Mouse (Mus musculus): ENCODE measurements around the gene Bmpr1b. TPM values are rescaled to one million over a fixed set of nuclear protein-coding genes. Genes with fewer than 3 reads are reported as not detected.
A peak's percentile ranks its signal among the peaks of the same experiment; 100 is the strongest.

The Bmpr1b gene
- polyA plus RNA-seq, 1 experiment = 1.3 TPM

- 77% methylated on average over 4 of the region's 4 CpGs for WGBS
Observed at GRCm38 (mm10) chr3:142173996-142174395, 4.8 kb upstream of the Bmpr1b start.

DNA sequence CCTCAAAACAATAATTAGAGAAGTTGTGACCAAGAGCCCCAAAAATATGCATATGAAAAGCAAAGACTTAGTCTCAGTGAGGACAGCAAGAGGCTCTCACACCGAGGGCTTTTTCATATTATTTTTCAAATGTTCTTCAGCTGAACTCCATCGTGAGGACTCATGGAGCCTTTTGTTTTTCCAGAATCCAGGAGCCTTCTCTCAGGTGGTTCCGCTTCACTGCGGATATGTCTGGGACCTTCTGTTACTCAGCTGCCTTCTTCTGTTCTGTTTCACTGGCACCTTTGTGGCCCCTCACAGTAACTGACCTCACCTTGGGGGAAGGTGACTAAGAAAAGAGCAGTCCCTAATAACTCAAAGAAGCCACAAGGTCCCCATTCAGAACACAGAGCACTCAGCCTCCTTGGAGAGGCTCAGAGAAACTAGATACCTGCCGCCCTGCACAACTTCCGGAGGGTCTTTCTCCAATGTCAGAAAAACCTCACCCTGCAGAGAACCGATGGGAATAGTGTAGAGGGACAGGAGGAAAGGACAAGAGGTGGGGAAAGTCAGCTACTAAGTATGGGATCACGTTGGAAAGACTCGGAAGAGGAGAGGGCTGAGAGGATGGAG, 868 bp downstream of the Bmpr1b start:
- H3K4me3 ChIP-seq (replicated peaks; ENCODE audit: extremely low read depth, low read depth, low read length) = peak overlapping the region; percentile 29
- H3K4me1 ChIP-seq (ENCODE audit: control insufficient read depth, insufficient read depth, low read length) = no peaks in the 10 kb centered on the region; the same call in 1 of the 2 replicates
- no peak for DNase-seq
- no peak for TF ChIP-seq CTCF (IDR thresholded peaks at IDR 0.05; ENCODE audit: insufficient read depth, low read length)
- TF ChIP-seq POLR2A (IDR thresholded peaks at IDR 0.05; ENCODE audit: borderline replicate concordance, extremely low read depth, low read depth, low read length) = no peak
- WGBS = 22% methylated on average over 9 of the region's 9 CpGs

More at GRCm38 (mm10) chr3:142173996-142174395, 4.8 kb upstream of the Bmpr1b start:
- DNase-seq = no peak
- TF ChIP-seq POLR2A (IDR thresholded peaks at IDR 0.05; ENCODE audit: borderline replicate concordance, extremely low read depth, low read depth, low read length) = no peak
- no peak for TF ChIP-seq CTCF (IDR thresholded peaks at IDR 0.05; ENCODE audit: insufficient read depth, low read length)
- Histone ChIP-seq H3K4me3 (replicated peaks; ENCODE audit: extremely low read depth, low read depth, low read length) (no peak overlapping the region), H3K4me1 (ENCODE audit: control insufficient read depth, insufficient read depth, low read length) (no peaks in the 10 kb centered on the region)

DNA sequence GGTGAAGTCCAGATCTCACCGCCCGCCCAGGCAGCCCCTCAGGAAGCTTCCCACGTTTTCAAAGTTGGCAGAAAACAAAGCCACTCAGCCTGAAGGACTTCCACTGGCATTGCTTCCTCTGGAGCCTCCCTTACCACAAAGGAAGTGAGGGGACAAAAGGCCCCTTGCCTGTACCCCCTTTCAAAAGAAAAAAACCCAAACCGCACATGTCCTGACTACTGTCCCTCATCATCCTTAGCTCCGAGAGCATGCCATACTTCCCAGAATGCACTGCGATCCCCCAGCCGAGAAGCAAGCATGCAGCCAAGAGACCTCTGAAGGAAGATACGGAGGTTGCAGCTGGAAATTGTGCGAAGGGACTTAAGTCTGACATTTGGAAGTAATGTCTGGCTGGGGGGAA, 4.2 kb downstream of the Bmpr1b start:
- TF ChIP-seq POLR2A (IDR thresholded peaks at IDR 0.05; ENCODE audit: borderline replicate concordance, extremely low read depth, low read depth, low read length) = no peak
- no peak for TF ChIP-seq CTCF (IDR thresholded peaks at IDR 0.05; ENCODE audit: insufficient read depth, low read length)
- no peak for DNase-seq
- whole genome bisulfite sequencing = 42% methylated on average over 9 of the region's 9 CpGs
- no peaks in the 10 kb centered on the region; the same call in 1 of the 2 replicates for H3K4me1 ChIP-seq (ENCODE audit: control insufficient read depth, insufficient read depth, low read length)
- H3K4me3 ChIP-seq (replicated peaks; ENCODE audit: extremely low read depth, low read depth, low read length) = no peak overlapping the region

GRCm38 (mm10) chr3:142163896-142164295, 5.3 kb downstream of the Bmpr1b start:
- 74% methylated on average over 2 of the region's 2 CpGs for WGBS

DNA sequence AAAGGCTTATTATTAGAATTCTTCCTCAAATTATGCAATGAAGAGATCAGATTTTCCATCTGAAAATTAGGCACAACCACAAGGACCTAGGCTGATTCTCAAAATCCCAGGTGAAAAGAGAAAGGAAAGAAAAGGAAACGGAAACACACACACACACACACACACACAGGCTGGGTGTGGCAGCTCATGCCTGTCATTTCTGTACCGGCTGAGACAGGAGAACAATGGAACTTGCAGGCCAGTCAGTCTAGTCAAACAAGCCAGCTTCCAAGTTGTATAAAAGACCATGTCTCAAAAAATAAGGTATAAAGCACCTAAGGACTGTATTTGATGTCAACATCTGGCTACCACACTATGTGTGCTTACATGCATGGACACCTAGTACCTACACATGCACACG, 7.8 kb downstream of the Bmpr1b start:
- 68% methylated on average over 3 of the region's 3 CpGs for WGBS
- no peak for DNase-seq
- H3K4me1 ChIP-seq (ENCODE audit: control insufficient read depth, insufficient read depth, low read length) = no peaks in the 10 kb centered on the region
- TF ChIP-seq POLR2A (IDR thresholded peaks at IDR 0.05; ENCODE audit: borderline replicate concordance, extremely low read depth, low read depth, low read length) (no peak), CTCF (IDR thresholded peaks at IDR 0.05; ENCODE audit: insufficient read depth, low read length) (no peak)
- no peak overlapping the region for H3K4me3 ChIP-seq (replicated peaks; ENCODE audit: extremely low read depth, low read depth, low read length)

More at GRCm38 (mm10) chr3:142163896-142164295, 5.3 kb downstream of the Bmpr1b start:
- TF ChIP-seq CTCF (IDR thresholded peaks at IDR 0.05; ENCODE audit: insufficient read depth, low read length) = no peak
- no peak for TF ChIP-seq POLR2A (IDR thresholded peaks at IDR 0.05; ENCODE audit: borderline replicate concordance, extremely low read depth, low read depth, low read length)
- Histone ChIP-seq H3K4me1 (ENCODE audit: control insufficient read depth, insufficient read depth, low read length) (no peaks in the 10 kb centered on the region; the same call in 1 of the 2 replicates), H3K4me3 (replicated peaks; ENCODE audit: extremely low read depth, low read depth, low read length) (no peak overlapping the region)
- DNase-seq = no peak

GRCm38 (mm10) chr3:142151980-142152379, 17.2 kb downstream of the Bmpr1b start:
- no peak for DNase-seq
- no peak overlapping the region for H3K4me3 ChIP-seq (replicated peaks; ENCODE audit: extremely low read depth, low read depth, low read length)
- H3K4me1 ChIP-seq (ENCODE audit: control insufficient read depth, insufficient read depth, low read length) = no peaks in the 10 kb centered on the region
- TF ChIP-seq POLR2A (IDR thresholded peaks at IDR 0.05; ENCODE audit: borderline replicate concordance, extremely low read depth, low read depth, low read length) = no peak
- no peak for TF ChIP-seq CTCF (IDR thresholded peaks at IDR 0.05; ENCODE audit: insufficient read depth, low read length)
- WGBS = 88% methylated on average over 5 of the region's 5 CpGs

DNA sequence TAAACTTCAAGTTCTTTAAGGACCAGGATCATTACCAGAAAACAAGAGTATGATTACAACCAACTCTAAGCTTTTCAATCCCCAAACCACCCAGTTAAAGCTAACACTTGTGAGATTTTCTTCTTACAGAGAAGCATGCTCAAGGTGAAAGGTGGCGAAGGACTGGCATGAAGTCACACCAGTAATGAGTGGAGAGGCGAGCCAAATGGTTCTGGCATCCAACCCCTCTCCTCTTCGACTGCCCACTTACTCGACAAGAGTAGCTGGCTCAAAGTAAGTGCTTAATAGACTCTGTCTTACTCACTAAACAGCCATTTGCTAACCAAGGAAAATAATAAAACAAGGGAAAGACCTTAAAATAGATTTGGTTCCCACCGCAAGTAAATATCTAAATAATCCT, 30.4 kb downstream of the Bmpr1b start:
- Histone ChIP-seq H3K4me1 (ENCODE audit: control insufficient read depth, insufficient read depth, low read length) (no peaks in the 10 kb centered on the region), H3K4me3 (replicated peaks; ENCODE audit: extremely low read depth, low read depth, low read length) (no peak overlapping the region)
- peak; percentile 18 for DNase-seq
- TF ChIP-seq POLR2A (IDR thresholded peaks at IDR 0.05; ENCODE audit: borderline replicate concordance, extremely low read depth, low read depth, low read length) (no peak), CTCF (IDR thresholded peaks at IDR 0.05; ENCODE audit: insufficient read depth, low read length) (no peak)
- WGBS = 52% methylated on average over 5 of the region's 5 CpGs

DNA sequence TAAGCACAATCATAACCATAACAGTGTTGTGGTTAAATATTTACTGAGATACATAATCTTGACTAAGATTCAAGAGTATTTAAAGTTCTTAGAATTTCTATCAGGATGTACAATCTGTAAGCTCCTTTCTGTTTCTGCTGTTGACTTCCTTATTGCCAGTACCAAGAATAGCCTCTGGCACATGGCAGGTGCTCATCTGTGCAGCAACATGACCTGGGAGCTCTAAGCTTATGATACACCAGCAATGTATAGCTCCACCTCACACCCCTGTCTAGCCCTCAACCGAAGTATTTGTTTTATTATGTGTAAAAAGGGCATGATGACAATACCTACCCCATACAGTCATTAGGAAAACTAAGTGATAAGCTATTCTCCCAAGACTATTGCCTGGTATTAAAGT, 42.8 kb downstream of the Bmpr1b start:
- Histone ChIP-seq H3K4me3 (replicated peaks; ENCODE audit: extremely low read depth, low read depth, low read length) (no peak overlapping the region), H3K4me1 (ENCODE audit: control insufficient read depth, insufficient read depth, low read length) (peaks cover 2% of the 10 kb centered on the region; the same call in 1 of the 2 replicates)
- no peak for DNase-seq
- TF ChIP-seq CTCF (IDR thresholded peaks at IDR 0.05; ENCODE audit: insufficient read depth, low read length) = no peak
- no peak for TF ChIP-seq POLR2A (IDR thresholded peaks at IDR 0.05; ENCODE audit: borderline replicate concordance, extremely low read depth, low read depth, low read length)
- WGBS = 46% methylated on average over 1 of the region's 1 CpGs

DNA sequence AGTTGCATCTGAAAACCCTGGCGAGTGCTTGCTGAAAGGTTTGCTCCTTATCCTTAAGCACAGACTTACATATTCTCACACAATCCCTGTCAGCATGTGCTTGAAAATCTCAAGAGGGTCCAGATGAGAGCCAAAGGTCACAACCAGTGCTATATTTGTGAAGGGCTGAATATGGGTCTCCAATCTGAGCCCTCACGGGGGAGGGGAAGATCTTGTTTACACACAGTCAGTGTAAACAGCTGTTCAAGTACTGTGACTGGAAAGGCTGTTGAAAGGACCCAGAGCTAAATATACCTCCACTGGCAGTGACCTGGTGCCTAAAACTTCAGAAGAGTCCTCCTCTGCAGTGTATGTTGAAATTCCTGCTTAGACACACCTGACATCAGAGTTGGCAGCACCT, 43.7 kb downstream of the Bmpr1b start:
- Histone ChIP-seq H3K4me1 (ENCODE audit: control insufficient read depth, insufficient read depth, low read length) (peaks cover 2% of the 10 kb centered on the region; the same call in 1 of the 2 replicates), H3K4me3 (replicated peaks; ENCODE audit: extremely low read depth, low read depth, low read length) (no peak overlapping the region)
- no peak for TF ChIP-seq POLR2A (IDR thresholded peaks at IDR 0.05; ENCODE audit: borderline replicate concordance, extremely low read depth, low read depth, low read length)
- TF ChIP-seq CTCF (IDR thresholded peaks at IDR 0.05; ENCODE audit: insufficient read depth, low read length) = no peak
- peak; percentile 39 for DNase-seq
- WGBS = 39% methylated on average over 2 of the region's 2 CpGs

DNA sequence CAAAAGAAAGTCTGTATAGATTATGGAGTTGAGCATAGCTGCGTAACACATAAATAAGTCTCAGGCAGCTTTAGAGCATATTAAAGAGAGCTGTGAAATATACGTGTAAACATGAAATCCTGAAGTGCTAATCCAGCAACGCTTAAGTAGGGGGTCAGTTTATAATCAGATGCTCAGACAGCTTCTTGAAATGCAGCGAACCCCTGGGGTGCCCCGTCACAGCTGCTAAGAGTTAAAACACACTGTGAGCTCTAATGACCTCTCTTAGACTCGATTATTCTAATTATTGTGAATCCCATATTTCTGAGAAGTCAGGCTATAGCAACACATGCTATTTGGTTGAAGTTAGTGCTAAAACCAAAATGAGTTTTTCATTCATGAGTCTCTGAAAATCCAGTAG, 45.0 kb downstream of the Bmpr1b start:
- DNase-seq = no peak
- TF ChIP-seq POLR2A (IDR thresholded peaks at IDR 0.05; ENCODE audit: borderline replicate concordance, extremely low read depth, low read depth, low read length) = no peak
- no peak for TF ChIP-seq CTCF (IDR thresholded peaks at IDR 0.05; ENCODE audit: insufficient read depth, low read length)
- Histone ChIP-seq H3K4me3 (replicated peaks; ENCODE audit: extremely low read depth, low read depth, low read length) (no peak overlapping the region), H3K4me1 (ENCODE audit: control insufficient read depth, insufficient read depth, low read length) (peaks cover 2% of the 10 kb centered on the region; the same call in 1 of the 2 replicates)
- WGBS = 65% methylated on average over 6 of the region's 6 CpGs

Measured in lung, adult 2 months (tissue).